Mouse (Mus musculus) embryonic fibroblast, embryonic 13.5 days (primary cell): ENCODE results near the gene Itpr1.

Experiments
- CTCF ChIP-seq: IDR thresholded peaks from 2 replicates; pipeline ENCODE4 v1.5.1; 2011; ENCODE audit warnings: mild to moderate bottlenecking, control low read depth, low read length, moderate library complexity, borderline replicate concordance; ENCODE audit not compliant: insufficient read depth
- POLR2A ChIP-seq: IDR thresholded peaks from 2 replicates; pipeline ENCODE4 v1.6.1; 2011; ENCODE audit warnings: low read depth, mild to moderate bottlenecking, control low read depth, low read length, moderate library complexity

- TF ChIP-seq CTCF: no peak
- no peak for TF ChIP-seq POLR2A
Measured at GRCm38 (mm10) chr6:108516248-108516647, 303.4 kb downstream of the Itpr1 start.
